Mouse (Mus musculus) liver, embryonic 13.5 days (tissue): ENCODE results near the gene Carns1. TPM values are rescaled to one million over a fixed set of nuclear protein-coding genes. Genes with fewer than 3 reads are reported as not detected.
"Not testable (repeated sequence)": the region's sequence is repeated elsewhere in the genome, so short reads cannot be mapped to it uniquely, and the experiment has no call there.

Source experiments
- ATAC-seq: fragments of 200-750 bp; cut with Nextera tagmentation; 2 replicates; pipeline ENCODE4 v1.8.0; 2017; ENCODE audit warnings: low read depth, mild to moderate bottlenecking, moderate number of reproducible peaks, moderate library complexity
- DNase-seq: peaks from one replicate; pipeline ENCODE4 v3.0.0; 2022
- H3K27ac ChIP-seq: fragments of 300-500 bp; sonication (generic); 2 replicates; pipeline ENCODE4 v1.5.1; 2015; ENCODE audit warnings: moderate library complexity, mild to moderate bottlenecking, inconsistent platforms
- H3K27me3 ChIP-seq: fragments of 300-500 bp; sonication (generic); 2 replicates; pipeline ENCODE4 v1.6.1; 2015; ENCODE audit warnings: mild to moderate bottlenecking, inconsistent platforms
- H3K36me3 ChIP-seq: fragments of 300-500 bp; sonication (generic); 2 replicates; pipeline ENCODE4 v1.6.1; 2015; ENCODE audit warnings: mild to moderate bottlenecking, inconsistent platforms
- H3K4me1 ChIP-seq: fragments of 300-500 bp; sonication (generic); replicated peaks from 2 replicates; pipeline ENCODE4 v1.6.1; 2015; ENCODE audit warnings: inconsistent platforms
- H3K4me2 ChIP-seq: fragments of 300-500 bp; sonication (generic); 2 replicates; pipeline ENCODE4 v1.6.1; 2015; ENCODE audit warnings: inconsistent platforms, mild to moderate bottlenecking, moderate library complexity
- H3K4me3 ChIP-seq: fragments of 300-500 bp; sonication (generic); replicated peaks from 2 replicates; pipeline ENCODE4 v1.5.1; 2015; ENCODE audit warnings: mild to moderate bottlenecking, inconsistent platforms
- H3K9ac ChIP-seq: fragments of 300-500 bp; sonication (generic); 2 replicates; pipeline ENCODE4 v1.6.1; 2015; ENCODE audit warnings: mild to moderate bottlenecking, inconsistent platforms
- H3K9me3 ChIP-seq: fragments of 300-500 bp; sonication (generic); replicated peaks from 2 replicates; pipeline ENCODE4 v1.6.1; 2016; ENCODE audit warnings: inconsistent platforms
- WGBS: fragments of 180-500 bp; shearing (Covaris S2); methylation state at CpG from one replicate; pipeline ENCODE4 v1.1.7; 2015; ENCODE audit not compliant: insufficient replicate concordance; 5-methylcytosine and 5-hydroxymethylcytosine counted together
- polyA plus RNA-seq: library from polyadenylated mRNA; unstranded; fragments of >200 nt; fragmentation: Nextera tagmentation; extraction: Ambion mirVana; gene quantifications from 2 replicates; pipeline ENCODE4 v1.2.1, GENCODE M21; 2015

The Carns1 gene
- polyA plus RNA-seq, 1 experiment from 2014 or later, result 0.43 TPM

DNA sequence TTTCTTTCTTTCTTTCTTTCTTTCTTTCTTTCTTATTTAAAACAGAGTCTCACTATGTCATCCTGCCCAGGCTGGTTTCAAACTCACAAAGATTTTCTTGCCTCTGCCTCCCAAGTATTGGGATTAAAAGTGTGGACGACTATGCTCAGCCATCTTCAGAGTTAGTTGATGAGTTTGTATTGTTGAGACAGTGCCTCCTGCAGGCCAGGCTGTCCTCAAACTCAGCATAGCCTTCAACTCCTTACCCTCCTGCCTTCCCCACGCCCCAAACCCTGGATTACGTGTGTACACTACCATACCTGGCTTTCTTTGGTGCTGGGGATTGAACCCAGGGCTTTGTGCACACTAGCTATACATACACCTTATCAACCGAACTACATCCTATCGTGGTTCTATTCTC, 38.8 kb downstream of the Carns1 start:
- H3K36me3 ChIP-seq, result peaks cover 20% of the 10 kb centered on the region
- WGBS, result 73% methylated on average over 5 of the region's 5 CpGs
- no peak overlapping the region for H3K27ac ChIP-seq
- H3K9ac ChIP-seq, result 0 out of 2 replicates have a peak overlapping the region, but pooled peaks have one; percentile 23
- ATAC-seq (peak; percentile 50), DNase-seq (no peak)
- peak overlapping the region; percentile 43; the same call in 1 of the 2 replicates for H3K4me2 ChIP-seq
- H3K9me3 ChIP-seq, result no peaks in the 10 kb centered on the region
- H3K4me3 ChIP-seq, result no peak overlapping the region
- peaks cover 38% of the 10 kb centered on the region for H3K4me1 ChIP-seq
- peaks cover 11% of the 10 kb centered on the region; the same call in 1 of the 2 replicates for H3K27me3 ChIP-seq

DNA sequence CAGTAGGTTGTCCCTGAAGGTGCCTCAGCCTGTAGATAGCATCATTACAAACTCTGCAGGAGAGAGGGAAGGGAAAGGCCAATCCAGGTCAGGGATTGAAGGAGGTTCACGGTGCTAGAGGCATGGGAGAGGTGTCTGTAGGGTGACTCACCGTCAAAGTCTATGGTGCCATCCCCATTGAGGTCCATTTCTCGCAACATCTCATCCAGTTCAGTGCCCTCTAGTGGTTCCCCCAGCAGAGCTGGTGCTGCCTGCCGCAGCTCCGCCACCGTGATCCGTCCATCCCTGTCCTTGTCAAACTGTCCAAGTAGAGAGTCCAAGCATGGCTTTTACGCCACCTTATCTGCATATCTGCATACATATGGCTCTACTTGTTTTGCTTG, 39.3 kb downstream of the Carns1 start:
- not testable (repeated sequence) for H3K9me3 ChIP-seq, DNase-seq, H3K9ac ChIP-seq
- Histone ChIP-seq H3K4me3 (peak overlapping the region; percentile 33; the same call in 1 of the 2 replicates), H3K27ac (peak overlapping the region; percentile 34; the same call in 1 of the 2 replicates), H3K36me3 (peaks cover 26% of the 10 kb centered on the region), H3K27me3 (peaks cover 11% of the 10 kb centered on the region; the same call in 1 of the 2 replicates), H3K4me1 (peaks cover 43% of the 10 kb centered on the region), H3K4me2 (peak overlapping the region; percentile 43)
- 18% methylated on average over 8 of the region's 8 CpGs for WGBS
- ATAC-seq, result peak; percentile 57

DNA sequence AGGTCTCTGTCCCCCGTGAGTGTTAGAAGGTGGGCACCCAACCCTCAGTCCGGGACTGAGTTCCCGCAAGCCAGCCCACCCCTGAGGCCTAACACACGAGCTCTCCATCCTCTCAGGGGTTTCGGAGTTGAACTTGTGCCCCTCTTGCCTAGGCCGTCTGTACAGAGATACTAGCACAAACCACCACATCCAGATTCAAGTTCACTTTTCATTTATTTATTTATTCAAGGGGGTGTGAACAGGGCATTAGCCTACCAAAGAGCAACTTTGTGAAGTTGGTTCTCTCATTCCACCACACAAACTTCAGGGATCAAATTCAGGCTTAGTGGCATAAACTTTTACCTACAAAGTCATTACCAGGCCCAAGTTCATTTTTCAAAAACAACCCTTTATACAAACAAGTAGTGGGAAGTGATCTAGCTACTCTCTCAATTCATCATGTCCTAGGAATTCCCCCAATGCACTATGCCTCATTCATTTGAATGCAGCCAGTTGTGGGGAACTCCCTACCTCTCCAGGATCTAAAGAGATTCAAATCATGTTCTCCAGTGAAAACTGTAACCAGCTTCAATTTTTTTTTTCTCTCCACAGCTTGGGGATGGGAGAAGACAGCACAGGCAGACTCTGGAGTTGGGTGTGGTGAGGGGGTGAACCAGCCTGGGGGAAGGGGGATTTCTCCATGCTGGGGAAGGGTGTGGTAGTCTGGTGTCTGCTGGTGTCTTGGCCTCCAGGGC, 39.9 kb downstream of the Carns1 start:
- ATAC-seq, H3K9ac ChIP-seq, H3K9me3 ChIP-seq, DNase-seq, H3K4me3 ChIP-seq: not testable (repeated sequence)
- Histone ChIP-seq H3K27me3 (peaks cover 11% of the 10 kb centered on the region; the same call in 1 of the 2 replicates), H3K36me3 (peaks cover 26% of the 10 kb centered on the region), H3K27ac (peak overlapping the region; percentile 67), H3K4me2 (peak overlapping the region; percentile 43), H3K4me1 (peaks cover 49% of the 10 kb centered on the region)
- WGBS, result 79% methylated on average over 6 of the region's 6 CpGs

DNA sequence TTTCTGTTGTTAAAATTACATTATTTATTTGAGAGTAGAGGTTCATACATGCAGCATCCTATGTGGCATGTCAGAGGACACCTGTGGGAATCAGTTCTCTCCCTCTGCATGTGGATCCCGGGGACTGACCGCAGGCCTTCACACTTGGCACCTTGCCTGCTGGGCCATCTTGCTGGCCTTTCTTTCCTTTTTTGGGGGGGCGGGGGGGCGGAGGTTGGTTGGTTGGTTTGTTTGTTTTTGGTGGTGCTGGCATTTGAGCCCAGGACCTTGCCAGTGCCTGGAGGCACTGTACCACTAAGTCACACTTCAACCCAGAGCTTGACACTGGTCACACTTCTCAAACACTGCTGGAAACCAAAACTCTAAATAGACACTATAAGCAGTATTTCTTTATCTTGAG, 40.9 kb downstream of the Carns1 start:
- Histone ChIP-seq H3K4me3 (no peak overlapping the region), H3K4me1 (peaks cover 58% of the 10 kb centered on the region), H3K9me3 (no peaks in the 10 kb centered on the region), H3K36me3 (peaks cover 32% of the 10 kb centered on the region), H3K9ac (no peak overlapping the region), H3K27ac (0 out of 2 replicates have a peak overlapping the region, but pooled peaks have one; percentile 67), H3K27me3 (peaks cover 7% of the 10 kb centered on the region; the same call in 1 of the 2 replicates), H3K4me2 (no peak overlapping the region)
- no peak for DNase-seq
- no peak for ATAC-seq
- 92% methylated on average over 4 of the region's 4 CpGs for WGBS

DNA sequence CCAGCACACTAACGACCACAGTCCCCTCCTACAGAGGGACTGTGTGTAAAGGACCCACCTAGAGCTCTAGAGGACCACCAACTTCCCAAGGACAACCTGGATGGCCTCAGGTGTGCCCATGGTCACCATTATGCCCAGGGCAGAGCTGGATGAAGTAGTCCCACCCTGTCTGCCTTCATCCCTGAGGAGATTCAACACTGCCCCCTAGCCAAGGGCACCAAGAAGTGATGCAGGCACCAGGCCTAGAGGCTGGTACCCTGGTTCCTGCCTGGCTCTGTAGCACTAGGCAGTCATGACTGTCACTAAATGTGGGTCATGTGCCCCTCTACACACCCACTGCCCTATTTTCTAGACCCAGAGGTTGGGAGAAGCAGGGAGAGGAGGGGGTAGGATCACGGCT, 43.5 kb downstream of the Carns1 start:
- Histone ChIP-seq H3K9me3 (no peaks in the 10 kb centered on the region), H3K27me3 (no peaks in the 10 kb centered on the region), H3K27ac (peak overlapping the region; percentile 91), H3K4me2 (peak overlapping the region; percentile 68), H3K9ac (peak overlapping the region; percentile 77), H3K4me1 (peaks cover 71% of the 10 kb centered on the region), H3K36me3 (peaks cover 53% of the 10 kb centered on the region), H3K4me3 (no peak overlapping the region)
- ATAC-seq (peak; percentile 49), DNase-seq (no peak)
- WGBS, result 81% methylated on average over 2 of the region's 2 CpGs

DNA sequence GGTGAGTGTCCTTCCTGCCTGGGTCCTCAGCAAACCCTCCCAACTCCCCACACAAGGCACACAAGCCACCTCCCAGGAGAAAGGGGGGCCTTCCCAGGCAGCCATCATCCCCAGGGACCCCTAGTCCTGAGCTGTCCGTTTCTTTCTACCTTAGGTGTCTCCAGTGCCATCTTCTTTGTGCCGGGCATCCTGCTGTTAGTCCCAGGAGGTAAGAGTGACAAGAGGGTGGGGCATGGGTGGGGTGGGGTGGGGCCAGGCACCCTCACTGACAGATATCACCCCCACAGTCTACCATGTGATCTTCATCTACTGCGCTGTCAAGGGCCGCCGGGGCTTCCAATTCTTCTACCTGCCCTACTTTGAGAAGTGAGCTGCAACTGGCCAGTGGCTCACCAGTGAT, 44.2 kb downstream of the Carns1 start:
- H3K4me1 ChIP-seq, result peaks cover 74% of the 10 kb centered on the region
- DNase-seq (no peak), ATAC-seq (peak; percentile 86)
- H3K36me3 ChIP-seq, result peaks cover 53% of the 10 kb centered on the region
- no peaks in the 10 kb centered on the region for H3K27me3 ChIP-seq
- H3K4me3 ChIP-seq, result peak overlapping the region; percentile 68
- peak overlapping the region; percentile 91 for H3K27ac ChIP-seq
- H3K4me2 ChIP-seq, result peak overlapping the region; percentile 68
- H3K9me3 ChIP-seq, result no peaks in the 10 kb centered on the region
- WGBS, result 26% methylated on average over 5 of the region's 5 CpGs
- H3K9ac ChIP-seq, result peak overlapping the region; percentile 77

DNA sequence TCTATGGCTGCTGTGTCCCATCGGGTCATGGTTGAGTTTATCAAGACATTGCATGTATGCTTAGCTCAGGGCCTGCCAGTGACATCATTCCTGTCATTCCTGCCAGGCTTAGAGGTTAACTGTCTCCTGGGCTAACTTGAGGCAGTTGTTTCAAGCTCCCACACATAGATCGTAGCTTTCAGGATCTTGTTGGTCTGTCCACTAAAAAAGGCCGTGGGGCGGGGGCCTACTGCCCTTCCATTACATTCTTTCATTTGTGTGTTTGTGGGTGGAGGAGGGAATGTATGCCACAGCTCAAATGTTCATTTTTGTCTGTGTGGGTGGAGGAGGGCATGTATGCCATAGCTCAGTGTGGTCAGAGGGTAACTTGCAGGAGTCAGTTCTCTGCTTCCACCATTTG, 45.2 kb downstream of the Carns1 start:
- ATAC-seq (no peak), DNase-seq (no peak)
- Histone ChIP-seq H3K4me3 (peak overlapping the region; percentile 68), H3K4me2 (peak overlapping the region; percentile 68), H3K27ac (peak overlapping the region; percentile 91), H3K27me3 (no peaks in the 10 kb centered on the region), H3K36me3 (peaks cover 53% of the 10 kb centered on the region), H3K9me3 (no peaks in the 10 kb centered on the region), H3K4me1 (peaks cover 72% of the 10 kb centered on the region), H3K9ac (peak overlapping the region; percentile 77)
- WGBS, result 63% methylated on average over 4 of the region's 4 CpGs

DNA sequence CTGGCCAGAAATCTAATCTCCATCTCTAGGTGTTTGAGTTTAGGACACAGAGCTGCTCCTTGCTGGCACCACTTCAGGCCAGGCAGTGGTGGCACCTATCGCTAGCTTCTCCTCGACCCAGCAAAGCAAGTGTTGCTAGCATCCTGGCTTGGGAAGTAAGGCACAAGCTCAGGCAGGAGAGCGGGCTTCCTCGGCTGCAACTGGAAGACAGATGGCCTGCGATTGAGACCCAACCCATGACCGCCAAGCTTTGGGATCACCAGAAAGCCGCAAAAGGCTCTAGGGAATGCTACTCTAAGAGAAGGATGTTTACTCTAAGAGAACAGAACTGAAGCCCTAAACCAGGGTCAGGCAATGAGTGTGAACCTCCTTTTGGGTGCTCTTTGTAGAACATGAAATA, 45.8 kb downstream of the Carns1 start:
- 91% methylated on average over 7 of the region's 7 CpGs for WGBS
- Histone ChIP-seq H3K4me3 (no peak overlapping the region), H3K9me3 (no peaks in the 10 kb centered on the region), H3K9ac (peak overlapping the region; percentile 77), H3K27ac (peak overlapping the region; percentile 91), H3K4me2 (peak overlapping the region; percentile 68), H3K36me3 (peaks cover 53% of the 10 kb centered on the region), H3K4me1 (peaks cover 78% of the 10 kb centered on the region), H3K27me3 (no peaks in the 10 kb centered on the region)
- DNase-seq (no peak), ATAC-seq (no peak)

DNA sequence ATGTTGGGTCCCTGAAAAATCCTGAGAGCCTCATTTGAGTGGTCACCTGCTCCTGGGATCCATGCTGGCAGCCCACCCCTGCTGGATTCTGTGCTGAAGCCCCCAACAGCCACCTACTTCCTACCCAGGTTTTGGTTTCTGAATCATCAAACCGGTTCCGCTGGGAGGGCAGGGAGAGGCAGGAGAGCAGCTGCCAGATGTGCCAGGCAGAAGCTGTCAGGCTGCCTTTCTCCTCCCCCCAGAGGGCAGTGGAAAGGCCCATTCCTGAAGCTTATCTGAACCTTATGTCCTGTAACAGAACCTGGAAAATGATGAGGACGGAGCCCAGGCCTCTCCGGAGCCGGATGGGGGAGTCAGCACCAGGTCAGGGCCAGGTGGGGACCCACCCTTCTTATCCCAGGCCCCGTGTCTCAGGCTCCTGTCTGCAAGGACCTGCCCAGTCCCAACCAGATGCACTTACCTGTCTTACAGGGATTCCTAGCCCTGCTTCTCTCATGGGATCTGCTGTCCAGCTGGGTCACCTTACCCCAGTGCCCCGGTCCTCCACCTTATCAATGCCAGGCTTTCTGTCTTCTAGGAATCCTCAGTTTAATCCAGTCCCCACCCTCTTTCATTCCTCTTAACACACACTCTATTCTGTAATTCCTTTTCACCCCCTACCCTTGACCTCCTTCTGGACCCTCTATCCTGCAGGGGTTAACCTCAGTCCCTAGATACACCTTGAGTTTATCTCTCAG, 48.4 kb downstream of the Carns1 start:
- H3K27me3 ChIP-seq, result no peaks in the 10 kb centered on the region
- no peak for DNase-seq
- peak overlapping the region; percentile 92 for H3K9ac ChIP-seq
- ATAC-seq, result no peak
- peak overlapping the region; percentile 82 for H3K4me3 ChIP-seq
- peak overlapping the region; percentile 75 for H3K4me2 ChIP-seq
- WGBS, result 53% methylated on average over 7 of the region's 7 CpGs
- H3K36me3 ChIP-seq, result peaks cover 37% of the 10 kb centered on the region
- peak overlapping the region; percentile 86 for H3K27ac ChIP-seq
- no peaks in the 10 kb centered on the region for H3K9me3 ChIP-seq
- peaks cover 90% of the 10 kb centered on the region for H3K4me1 ChIP-seq

DNA sequence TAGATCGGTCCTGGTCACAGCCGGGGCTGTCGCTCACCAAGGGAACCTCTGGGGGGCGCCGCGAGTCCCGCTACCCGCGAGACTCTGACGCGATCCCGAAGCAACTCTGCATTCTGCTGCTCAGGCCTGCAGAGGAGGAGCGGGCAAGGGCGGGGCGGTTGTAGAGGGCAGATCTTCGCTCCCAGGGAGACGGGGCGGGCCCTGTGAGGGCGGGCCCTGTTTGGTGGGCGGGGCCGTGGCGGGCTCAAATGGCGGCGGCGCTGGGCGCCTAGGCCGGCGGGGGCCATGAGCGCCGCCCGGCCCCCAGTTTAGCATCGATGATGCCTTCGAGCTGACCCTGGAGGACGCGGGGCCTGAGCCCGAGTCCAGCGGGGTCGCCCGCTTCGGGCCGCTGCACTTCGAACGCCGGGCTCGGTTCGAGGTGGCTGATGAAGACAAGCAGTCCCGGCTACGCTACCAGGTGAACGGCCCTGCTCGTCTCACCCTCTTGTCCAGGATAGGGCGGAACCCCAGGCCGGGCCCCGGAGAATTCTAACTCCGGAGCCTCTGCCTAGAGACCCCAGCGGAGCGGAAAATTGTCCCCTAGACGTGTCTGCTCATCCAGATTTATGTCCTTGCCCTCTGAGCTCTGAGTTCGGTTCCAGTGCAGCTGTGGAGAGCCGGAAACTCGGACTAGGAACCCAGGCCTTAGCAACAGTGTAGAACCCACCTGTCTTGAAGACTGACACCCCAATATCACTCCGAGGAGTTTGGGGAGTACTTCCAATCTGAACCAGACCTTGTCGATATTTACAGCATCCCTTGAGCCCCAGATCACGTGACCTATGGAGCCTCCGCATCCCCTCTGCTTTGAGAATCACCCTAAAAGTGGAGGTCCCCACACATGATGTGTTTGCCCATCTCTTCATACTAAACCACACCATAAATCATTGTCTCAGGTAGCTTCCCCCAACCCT, 49.3 kb downstream of the Carns1 start, which contains the start of gene Aip:
Gene Aip (minus strand): TSS at position 118 of the 956 bp plus-strand sequence.
- Histone ChIP-seq H3K4me1 (peaks cover 88% of the 10 kb centered on the region), H3K27me3 (no peaks in the 10 kb centered on the region), H3K36me3 (peaks cover 28% of the 10 kb centered on the region), H3K9ac (peak within 1 kb of the TSS; percentile 92), H3K4me2 (peak within 1 kb of the TSS; percentile 75), H3K9me3 (no peaks in the 10 kb centered on the region), H3K27ac (peak within 1 kb of the TSS; percentile 86), H3K4me3 (peak within 1 kb of the TSS; percentile 82)
- 2% methylated on average over 59 of the region's 64 CpGs for WGBS
- ATAC-seq (peak; percentile 91), DNase-seq (peak; percentile 99)
